Mouse (Mus musculus) layer of hippocampus, adult 2 months (tissue): Measurements from ENCODE around the gene Gxylt2. TPM values are rescaled to one million over a fixed set of nuclear protein-coding genes. Genes with fewer than 3 reads are reported as not detected.

Experiments used
- DNase-seq, 2 experiments: peaks; one replicate each; pipeline ENCODE4 v3.0.0; 2022; ENCODE audit warnings: low spot score in 2 of 2
- H3K27ac ChIP-seq: fragments of 200-600 bp; 2 replicates; pipeline ENCODE4 v1.8.1; 2022
- H3K4me3 ChIP-seq: fragments of 200-600 bp; 2 replicates; pipeline ENCODE4 v1.8.1; 2022; ENCODE audit warnings: mild to moderate bottlenecking
- CTCF ChIP-seq: fragments of 200-600 bp; conservative IDR thresholded peaks from 2 replicates; pipeline ENCODE4 v1.8.1; 2022; ENCODE audit warnings: antibody characterized with exemption, mild to moderate bottlenecking, moderate library complexity
- long read RNA-seq, 2 experiments: library from polyadenylated mRNA; stranded (forward); transcript quantifications; one replicate each; pipeline ENCODE4 v2.0.0; 2021; ENCODE audit warnings: borderline mapping rate in 2 of 2
- total RNA-seq, 2 experiments: library from RNA; stranded (reverse); gene quantifications; 2 replicates each; pipeline ENCODE4 v1.2.3; 2021

Gene Gxylt2
- total RNA-seq, result 1 to 10 TPM; 1.7 to 2.7 TPM
- long read RNA-seq, experiment 1, partial matches to known transcripts, result 0 of 1 reads
- long read RNA-seq, experiment 1, other reads (novel, unspliced or antisense), result 1 of 1 reads
- long read RNA-seq, experiment 2, partial matches to known transcripts, result 0 of 1 reads
- long read RNA-seq, experiment 2, other reads (novel, unspliced or antisense), result 0 of 1 reads

- H3K4me3 ChIP-seq, result peak within 1 kb of the TSS; percentile 61
- TF ChIP-seq CTCF, result peak; percentile 45
- peak within 1 kb of the TSS; percentile 72; the same call in 1 of the 2 replicates for H3K27ac ChIP-seq
- peak in 1 of 2 experiments; percentile 35 for DNase-seq
Observed at GRCm38 (mm10) chr6:100704574-100705365, at the start of gene Gxylt2. Gene Gxylt2 (plus strand): TSS chr6:100704734.

DNA sequence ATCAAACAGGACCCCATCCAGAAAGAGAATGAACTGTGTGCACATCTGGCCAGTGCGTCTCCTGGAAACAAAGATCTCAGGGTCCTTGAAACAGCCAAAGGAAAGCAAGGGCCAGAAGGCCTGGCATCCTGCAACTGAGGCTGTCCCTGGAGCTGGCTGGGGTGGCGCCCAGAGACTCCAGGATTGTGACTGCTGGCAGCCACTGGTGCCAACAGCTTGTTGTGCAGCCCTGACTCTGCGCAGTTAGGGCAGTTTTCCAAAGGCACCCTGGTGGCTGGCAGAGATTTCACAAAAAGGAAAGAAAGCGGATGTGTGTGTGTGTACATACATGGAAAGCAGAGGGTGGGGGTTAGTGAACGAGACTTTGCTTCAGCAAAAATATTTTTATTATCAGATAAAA, 44.1 kb upstream of the Gxylt2 start:
- no peak overlapping the region for H3K4me3 ChIP-seq
- H3K27ac ChIP-seq, result 0 out of 2 replicates have a peak overlapping the region, but pooled peaks have one; percentile 40
- TF ChIP-seq CTCF, result peak; percentile 63
- peak; percentile 75 to 76 for DNase-seq

DNA sequence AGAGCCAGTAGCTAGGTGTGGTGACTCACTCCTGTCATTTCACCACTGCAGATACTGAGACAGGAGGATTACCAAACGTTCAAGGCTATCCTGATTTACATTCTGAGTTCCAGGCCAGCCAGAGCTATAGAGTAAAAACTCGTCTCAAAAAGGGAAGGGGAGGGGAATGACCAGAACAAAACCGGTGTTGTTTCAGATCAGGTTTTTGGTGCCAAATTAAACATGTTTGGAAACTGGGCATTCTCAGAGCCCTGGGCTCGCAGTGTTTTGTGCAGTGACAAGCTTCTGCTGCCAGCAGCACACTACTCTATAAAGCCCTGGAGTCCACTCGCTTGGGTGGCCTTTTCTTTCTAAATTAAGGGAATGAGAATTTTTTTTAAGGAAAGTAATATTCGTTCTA, 42.3 kb upstream of the Gxylt2 start:
- no peak for DNase-seq
- no peak for TF ChIP-seq CTCF
- no peak overlapping the region for H3K27ac ChIP-seq
- no peak overlapping the region for H3K4me3 ChIP-seq

- no peak for DNase-seq
- Histone ChIP-seq H3K27ac (no peak overlapping the region), H3K4me3 (no peak overlapping the region)
- peak; percentile 58 for TF ChIP-seq CTCF
Observed at GRCm38 (mm10) chr6:100667644-100668043, 36.9 kb upstream of the Gxylt2 start.

DNA sequence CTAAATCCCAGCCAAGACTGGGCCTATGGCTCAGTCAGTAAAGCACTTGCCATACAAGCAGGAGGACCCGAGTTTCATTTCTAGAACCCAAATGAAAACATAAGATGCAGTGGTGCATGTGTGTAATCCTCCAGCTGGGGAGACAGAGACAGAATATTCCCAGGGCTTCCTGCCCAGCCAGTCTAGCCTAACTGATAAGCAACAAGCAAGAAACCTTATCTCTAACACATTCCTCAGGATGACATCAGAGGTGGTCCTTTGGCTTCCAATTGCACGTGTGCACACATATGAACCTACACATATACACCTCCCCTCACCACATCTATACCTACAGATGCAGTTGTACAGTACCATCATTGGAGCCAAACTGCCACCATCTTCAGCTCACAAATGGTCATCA, 35.7 kb upstream of the Gxylt2 start:
- no peak for DNase-seq
- Histone ChIP-seq H3K4me3 (no peak overlapping the region), H3K27ac (no peak overlapping the region)
- no peak for TF ChIP-seq CTCF

DNA sequence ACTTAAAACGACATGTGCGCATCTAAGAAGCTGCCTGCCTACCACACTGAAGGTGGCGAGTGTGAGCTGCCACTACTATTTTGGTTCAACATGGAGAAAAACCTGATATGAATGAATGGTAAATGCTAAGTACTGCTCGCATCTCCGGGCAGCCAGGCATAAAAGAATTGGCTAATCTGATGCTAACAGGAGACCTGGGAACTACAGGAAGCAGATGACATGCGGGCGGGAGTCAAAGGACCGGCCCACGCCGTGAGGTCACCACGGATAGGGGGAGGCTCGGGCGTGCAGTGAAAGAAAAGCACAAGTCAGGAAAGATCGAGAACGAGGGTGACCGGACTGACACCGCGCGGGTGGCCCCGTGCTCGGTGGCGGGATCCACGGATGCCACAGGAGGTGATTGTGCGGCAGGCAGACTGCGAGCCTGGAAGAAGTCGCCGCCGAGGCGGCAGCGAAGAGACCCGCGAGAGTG, 34.1 kb upstream of the Gxylt2 start:
- peak; percentile 26 to 50 for DNase-seq
- H3K27ac ChIP-seq, result peak overlapping the region; percentile 67
- H3K4me3 ChIP-seq, result peak overlapping the region; percentile 76
- peak; percentile 52 for TF ChIP-seq CTCF

DNA sequence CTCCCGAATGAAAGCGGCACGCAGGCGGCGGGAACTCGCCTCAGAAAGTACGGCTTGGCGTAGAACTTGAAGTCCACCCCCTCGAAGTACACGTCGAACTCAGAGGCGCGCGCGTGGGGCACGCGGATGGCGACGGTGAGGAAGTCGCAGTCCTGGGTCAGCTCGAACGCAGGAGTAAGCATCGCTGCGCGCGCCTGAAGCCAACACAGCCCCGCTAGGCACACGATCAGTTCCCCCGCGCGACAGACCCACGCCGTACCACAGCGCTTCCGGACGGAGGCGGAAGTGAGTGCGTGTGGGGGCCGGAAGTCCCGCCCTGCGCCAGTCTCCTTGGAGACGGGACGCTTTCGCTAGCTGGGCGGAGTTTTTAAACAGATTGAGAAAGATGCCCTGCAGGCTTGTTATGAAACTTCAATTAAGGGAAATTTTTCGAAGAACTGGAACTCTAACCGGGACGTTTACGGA, 33.6 kb upstream of the Gxylt2 start, which contains the start of gene Shq1:
Shq1 (minus strand) TSS at position 278 of the 465 bp plus-strand sequence.
- Histone ChIP-seq H3K27ac (peak within 1 kb of the TSS; percentile 67), H3K4me3 (peak within 1 kb of the TSS; percentile 76)
- DNase-seq, result peak; percentile 90 to 92
- peak; percentile 65 for TF ChIP-seq CTCF

DNA sequence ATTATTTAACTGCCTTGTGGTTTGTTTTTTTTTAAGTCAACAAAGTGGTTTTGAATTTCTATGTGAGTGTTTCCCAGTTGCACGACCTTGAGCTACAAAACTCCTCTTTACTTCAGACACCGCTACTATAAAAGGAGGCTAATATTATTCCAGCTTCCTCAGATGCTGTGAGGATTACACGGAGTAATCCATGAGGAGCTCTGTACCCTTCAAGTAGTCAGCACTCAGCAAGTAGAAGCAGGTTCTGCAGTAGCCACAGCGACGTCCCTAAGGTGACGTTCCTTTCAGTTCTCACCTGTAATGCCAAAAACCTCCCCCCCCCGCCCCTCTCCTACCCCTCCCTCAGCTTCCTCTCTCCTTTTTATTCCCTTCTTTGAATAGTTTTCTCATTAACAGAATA, 33.1 kb upstream of the Gxylt2 start:
- H3K27ac ChIP-seq, result no peak overlapping the region
- 0 out of 2 replicates have a peak, but pooled peaks have one; percentile 1 for TF ChIP-seq CTCF
- H3K4me3 ChIP-seq, result peak overlapping the region; percentile 76

DNA sequence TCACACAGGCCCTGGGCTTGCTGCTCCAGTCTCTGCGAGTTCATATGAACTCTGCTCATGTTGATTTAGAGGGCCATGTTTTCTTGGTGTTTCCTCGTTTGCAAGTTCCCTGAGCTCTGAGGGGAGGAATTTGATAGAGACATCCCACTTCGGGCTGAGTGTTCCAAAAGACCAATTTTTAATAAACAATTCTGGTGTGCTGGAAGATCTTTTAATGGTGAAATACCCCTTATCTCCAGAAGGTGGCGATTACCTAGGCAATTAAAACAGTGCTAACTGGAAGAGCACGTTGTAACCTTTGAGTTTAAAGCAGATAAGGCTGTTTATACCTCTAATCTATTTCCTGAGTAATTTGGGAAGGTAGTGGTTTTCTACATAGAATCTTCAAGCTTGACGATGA, 29.6 kb upstream of the Gxylt2 start:
- peak; percentile 89 for TF ChIP-seq CTCF
- no peak overlapping the region for H3K27ac ChIP-seq
- H3K4me3 ChIP-seq, result no peak overlapping the region
- no peak for DNase-seq

More for the DNA sequence above, 33.1 kb upstream of the Gxylt2 start:
- DNase-seq, result no peak

- DNase-seq, result no peak
- TF ChIP-seq CTCF, result no peak
- Histone ChIP-seq H3K4me3 (no peak overlapping the region), H3K27ac (no peak overlapping the region)
Observed at GRCm38 (mm10) chr6:100676461-100676860, 28.1 kb upstream of the Gxylt2 start.

- H3K27ac ChIP-seq, result no peak overlapping the region
- no peak overlapping the region for H3K4me3 ChIP-seq
- no peak for TF ChIP-seq CTCF
- no peak for DNase-seq
Observed at GRCm38 (mm10) chr6:100678636-100679035, 25.9 kb upstream of the Gxylt2 start.

- Histone ChIP-seq H3K4me3 (no peak overlapping the region), H3K27ac (no peak overlapping the region)
- no peak for DNase-seq
- no peak for TF ChIP-seq CTCF
Observed at GRCm38 (mm10) chr6:100686341-100686740, 18.2 kb upstream of the Gxylt2 start.

DNA sequence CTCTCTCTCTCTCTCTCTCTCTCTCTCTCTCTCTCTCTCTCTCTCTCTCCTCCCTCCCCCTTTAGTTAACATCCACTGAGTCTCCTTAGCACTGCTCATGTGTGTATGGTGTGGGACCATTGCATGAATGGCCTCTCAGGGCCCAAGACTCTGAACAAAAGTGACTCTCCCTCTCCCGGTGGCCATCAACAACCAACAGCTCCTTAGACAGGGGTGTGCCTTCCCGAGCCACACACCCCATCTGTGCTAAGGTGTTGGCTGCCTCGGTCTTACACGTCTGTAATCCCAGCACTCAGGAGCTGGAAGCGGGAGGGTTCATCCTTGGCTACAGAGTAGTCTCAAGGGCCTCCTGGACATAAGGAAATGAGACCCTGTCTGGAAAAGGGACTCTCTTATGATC, 4.5 kb upstream of the Gxylt2 start:
- H3K27ac ChIP-seq, result no peak overlapping the region
- no peak for DNase-seq
- H3K4me3 ChIP-seq, result no peak overlapping the region
- no peak for TF ChIP-seq CTCF
